Mouse (Mus musculus) bone marrow, adult 2 months (tissue): ENCODE measurements around the gene Skiv2l.

Experiments used
- CTCF ChIP-seq: fragments of 200-500 bp; IDR thresholded peaks from 2 replicates; pipeline ENCODE4 v1.5.1; 2011; ENCODE audit warnings: low read length, control low read depth; ENCODE audit not compliant: control insufficient read depth, insufficient read depth
- POLR2A ChIP-seq: fragments of 200-500 bp; IDR thresholded peaks from 2 replicates; pipeline ENCODE4 v1.6.1; 2011; ENCODE audit warnings: low read depth, mild to moderate bottlenecking, control low read depth, low read length, borderline replicate concordance; ENCODE audit not compliant: control insufficient read depth

DNA sequence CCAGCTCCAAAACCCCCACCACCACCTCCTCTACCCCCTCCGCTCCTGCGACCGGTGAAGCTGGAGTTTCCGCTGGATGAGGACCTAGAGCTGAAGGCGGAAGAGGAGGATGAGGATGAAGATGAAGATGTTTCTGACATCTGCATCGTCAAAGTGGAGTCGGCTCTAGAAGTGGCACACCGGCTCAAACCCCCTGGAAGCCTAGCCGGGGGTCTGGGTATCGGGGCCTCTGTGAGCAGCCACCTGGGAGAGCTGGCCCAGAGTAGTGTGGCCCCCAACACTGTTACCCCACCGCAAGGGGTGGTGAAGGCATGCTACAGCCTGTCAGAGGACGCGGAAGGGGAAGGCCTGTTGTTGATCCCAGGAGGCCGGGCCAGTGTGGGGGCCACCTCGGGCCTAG is 45.7 kb upstream of the Skiv2l start:
- TF ChIP-seq CTCF, result no peak
- TF ChIP-seq POLR2A, result no peak
